Mouse (Mus musculus): ENCODE data around the gene Rnf150.

GRCm38 (mm10) chr8:82841520-82842142, 21.5 kb upstream of the Rnf150 start:
- no peak for TF ChIP-seq SIN3A (IDR thresholded peaks at IDR 0.05; ENCODE audit: low read length)
- TF ChIP-seq CTCF (conservative IDR thresholded peaks at IDR 0.05 in 1 of 2, IDR thresholded peaks at IDR 0.05 in 1 of 2; ENCODE audit: low read depth in 2 of 2, low read length in 2 of 2): peak; percentile 30 to 75; a peak in 3 of 4 replicates
- TF ChIP-seq MAX (IDR thresholded peaks at IDR 0.05; ENCODE audit: low read length): no peak
- TF ChIP-seq EP300 (IDR thresholded peaks at IDR 0.05; ENCODE audit: low read length): no peak
- no peak for TF ChIP-seq POLR2A (IDR thresholded peaks at IDR 0.05; ENCODE audit: low read depth, low read length)
- TF ChIP-seq KAT2A (IDR thresholded peaks at IDR 0.05; ENCODE audit: insufficient replicate concordance, low read length): no peak
- TF ChIP-seq RAD21 (IDR thresholded peaks at IDR 0.05; ENCODE audit: low read depth, low read length): peak; percentile 85
- TF ChIP-seq POLR2AphosphoS2 (IDR thresholded peaks at IDR 0.05; ENCODE audit: low read depth, low read length): no peak
- TF ChIP-seq TBP (conservative IDR thresholded peaks at IDR 0.05; ENCODE audit: low read depth, low read length): no peak
- TF ChIP-seq CHD1 (IDR thresholded peaks at IDR 0.05; ENCODE audit: low read depth, low read length): no peak

Measured in CH12.LX (cell line).